Mouse (Mus musculus) myocyte (in vitro differentiated cells): ENCODE results near the gene Gm45713.
A peak's percentile ranks its signal among the peaks of the same experiment; 100 is the strongest.

Source experiments
- E2F4 ChIP-seq: IDR thresholded peaks from one replicate; pipeline ENCODE4 v1.6.1; 2011; ENCODE audit warnings: mild to moderate bottlenecking, control low read depth, moderate library complexity; ENCODE audit not compliant: insufficient read depth
- MYOG ChIP-seq, 3 experiments: IDR thresholded peaks; one replicate each; pipeline ENCODE4 v1.6.1; 2011; ENCODE audit warnings: control low read depth in 2 of 3, low read depth in 2 of 3, mild to moderate bottlenecking in 2 of 3; ENCODE audit not compliant: insufficient read length in 2 of 3, control insufficient read depth in 1 of 3, insufficient read depth in 1 of 3
- POLR2A ChIP-seq: IDR thresholded peaks from one replicate; pipeline ENCODE4 v1.6.1; 2011; ENCODE audit warnings: low read depth, mild to moderate bottlenecking, control low read depth, moderate library complexity; ENCODE audit not compliant: insufficient read length
- POLR2AphosphoS2 ChIP-seq: IDR thresholded peaks from one replicate; pipeline ENCODE4 v1.6.1; 2011; ENCODE audit warnings: low read depth, control low read depth; ENCODE audit not compliant: insufficient read length
- REST ChIP-seq: IDR thresholded peaks from one replicate; pipeline ENCODE4 v1.6.1; 2011; ENCODE audit warnings: mild to moderate bottlenecking, control low read depth, moderate library complexity; ENCODE audit not compliant: insufficient read depth, insufficient read length
- USF1 ChIP-seq: IDR thresholded peaks from one replicate; pipeline ENCODE4 v1.6.1; 2011; ENCODE audit warnings: low read depth, mild to moderate bottlenecking, control low read depth, moderate library complexity

- TF ChIP-seq POLR2A (no peak), POLR2AphosphoS2 (peak; percentile 68), MYOG (IDR thresholded peaks at IDR 0.05; ENCODE audit: control insufficient read depth in 1 of 3, insufficient read depth in 1 of 3, insufficient read length in 2 of 3, low read depth in 2 of 3) (no peak), REST (no peak), E2F4 (no peak), USF1 (no peak)
Observed at GRCm38 (mm10) chr7:45121404-45121803, 14.6 kb downstream of the Gm45713 start.
